Mouse (Mus musculus) T-helper 1 cell (primary cell): ENCODE results near the gene Chchd2.
"Not testable (repeated sequence)": the region's sequence is repeated elsewhere in the genome, so short reads cannot be mapped to it uniquely, and the experiment has no call there.

Source experiments
- in situ Hi-C: fragments of 300-600 bp; cut with MboI, MseI; formaldehyde crosslinking; loops from one replicate; pipeline ENCODE4 v1.15.1; 2025; ENCODE audit warnings: high pct_unique_total_duplicates

Chchd2 gene

GRCm38 (mm10) chr5:129886911-129887636 lies at the start of gene Chchd2:
Gene Chchd2 (minus strand): TSS chr5:129887470.
- in situ Hi-C loops: loop anchor here (5.0 kb wide), 1 partner anchor 40 kb away; the partner anchor contains the start of gene Sumf2

- in situ Hi-C loops: no loop called here
Observed at GRCm38 (mm10) chr5:129936941-129937340, 49.7 kb upstream of the Chchd2 start.

GRCm38 (mm10) chr5:129929924-129930855 lies 42.9 kb upstream of the Chchd2 start:
- in situ Hi-C loops: no loop called here

GRCm38 (mm10) chr5:129925933-129926332 lies 38.7 kb upstream of the Chchd2 start:
- in situ Hi-C loops: no loop called here

GRCm38 (mm10) chr5:129924820-129925452 lies 37.7 kb upstream of the Chchd2 start:
- in situ Hi-C loops: no loop called here

GRCm38 (mm10) chr5:129921972-129922371 lies 34.7 kb upstream of the Chchd2 start:
- in situ Hi-C loops: no loop called here

GRCm38 (mm10) chr5:129919320-129919719 lies 32.0 kb upstream of the Chchd2 start:
- in situ Hi-C loops: no loop called here

- in situ Hi-C loops: no loop called here
Observed at GRCm38 (mm10) chr5:129918752-129919151, 31.5 kb upstream of the Chchd2 start.

GRCm38 (mm10) chr5:129918065-129918651 lies 30.9 kb upstream of the Chchd2 start:
- in situ Hi-C loops: no loop called here

- in situ Hi-C loops: not testable (repeated sequence)
Observed at GRCm38 (mm10) chr5:129915491-129915890, 28.2 kb upstream of the Chchd2 start.

- in situ Hi-C loops: no loop called here
Observed at GRCm38 (mm10) chr5:129914024-129914423, 26.8 kb upstream of the Chchd2 start.

- in situ Hi-C loops: no loop called here
Observed at GRCm38 (mm10) chr5:129909591-129909990, 22.3 kb upstream of the Chchd2 start.

- in situ Hi-C loops: no loop called here
Observed at GRCm38 (mm10) chr5:129909147-129909546, 21.9 kb upstream of the Chchd2 start.

- in situ Hi-C loops: no loop called here
Observed at GRCm38 (mm10) chr5:129908242-129908965, 21.1 kb upstream of the Chchd2 start, which contains the start of gene Nupr1l. Gene Nupr1l (plus strand): TSS chr5:129908540.

GRCm38 (mm10) chr5:129907775-129908174 lies 20.5 kb upstream of the Chchd2 start:
- in situ Hi-C loops: no loop called here

GRCm38 (mm10) chr5:129898449-129898848 lies 11.2 kb upstream of the Chchd2 start, which contains the start of gene Phkg1:
Gene Phkg1 (minus strand): TSS chr5:129898549.
- in situ Hi-C loops: no loop called here

- in situ Hi-C loops: no loop called here
Observed at GRCm38 (mm10) chr5:129895198-129896088, 8.2 kb upstream of the Chchd2 start, which contains the start of gene Zbed5. Gene Zbed5 (plus strand): TSS chr5:129895723.

GRCm38 (mm10) chr5:129890390-129890789 lies 3.1 kb upstream of the Chchd2 start:
- in situ Hi-C loops: not testable (repeated sequence)

- in situ Hi-C loops: loop anchor here (5.0 kb wide), 1 partner anchor 39 kb away; the partner anchor contains the start of gene Sumf2
Observed at GRCm38 (mm10) chr5:129886271-129886670, 999 bp downstream of the Chchd2 start.

- in situ Hi-C loops: no loop called here
Observed at GRCm38 (mm10) chr5:129879888-129880287, 7.4 kb downstream of the Chchd2 start.
